Mouse (Mus musculus): Measurements from ENCODE around the gene Thy1.

DNA sequence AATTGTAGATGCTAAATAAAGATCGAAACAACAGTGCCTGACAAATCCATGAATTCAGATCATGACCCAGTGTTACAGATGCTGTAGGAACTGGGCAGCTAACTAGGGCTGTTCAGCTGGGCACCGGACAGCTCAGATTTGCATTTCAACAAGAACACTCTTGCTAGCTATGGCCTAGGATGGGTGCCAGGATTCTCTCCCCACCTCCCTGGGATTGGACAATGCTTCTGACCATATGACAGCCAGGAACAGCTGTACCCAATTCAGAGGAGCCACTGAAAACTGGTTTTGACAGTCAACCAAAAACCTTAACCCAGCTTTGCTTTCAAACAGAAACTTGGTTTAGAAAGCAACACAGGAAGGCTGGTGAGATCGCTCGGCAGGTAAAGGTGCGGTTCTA is 26.9 kb upstream of the Thy1 start:
- TF ChIP-seq CTCF (IDR thresholded peaks at IDR 0.05; ENCODE audit: extremely low read depth, insufficient read depth, low read length), result no peak
- TF ChIP-seq POLR2A (IDR thresholded peaks at IDR 0.05; ENCODE audit: extremely low read depth, insufficient read depth, low read length), result no peak
